Mouse (Mus musculus): ENCODE results near the gene Aldh1a7.

DNA sequence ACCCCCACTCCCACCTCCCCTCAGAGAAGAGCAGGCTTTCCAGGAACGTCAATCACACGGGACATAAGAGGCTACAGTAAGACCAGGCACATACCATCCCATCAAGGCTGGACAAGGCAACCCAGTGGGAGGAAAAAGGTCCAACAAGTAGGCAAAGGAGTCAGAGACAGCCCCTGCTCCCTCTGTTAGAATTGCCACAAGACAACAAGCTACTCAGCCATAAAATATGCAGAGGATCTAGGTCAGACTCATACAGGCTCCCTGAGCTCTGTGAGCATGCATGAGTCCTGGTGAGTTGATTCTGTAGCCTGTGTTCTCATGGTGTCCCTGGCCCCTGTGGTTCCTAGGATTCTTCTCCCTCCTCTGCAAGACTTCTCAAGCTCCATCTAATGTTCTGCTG is 48.3 kb upstream of the Aldh1a7 start:
- no peak for TF ChIP-seq CTCF (IDR thresholded peaks at IDR 0.05; ENCODE audit: borderline replicate concordance, extremely low read depth, insufficient read depth, insufficient read length)
- no peak for TF ChIP-seq POLR2A (IDR thresholded peaks at IDR 0.05; ENCODE audit: borderline replicate concordance, extremely low read depth, insufficient read depth, insufficient read length, poor library complexity, severe bottlenecking)
